Mouse (Mus musculus) heart, postnatal 4 days (tissue): Measurements from ENCODE around the gene 3110040M04Rik. TPM values are rescaled to one million over a fixed set of nuclear protein-coding genes. Genes with fewer than 3 reads are reported as not detected.
"Not testable (repeated sequence)": the region's sequence is repeated elsewhere in the genome, so short reads cannot be mapped to it uniquely, and the experiment has no call there.

Experiments
- DNase-seq: peaks from one replicate; pipeline ENCODE4 v3.0.0; 2021
- total RNA-seq, 2 experiments: library from RNA; stranded (reverse); gene quantifications; 2 replicates each; pipeline ENCODE4 v1.2.3; 2021

The 3110040M04Rik gene
- not detected for total RNA-seq

DNA sequence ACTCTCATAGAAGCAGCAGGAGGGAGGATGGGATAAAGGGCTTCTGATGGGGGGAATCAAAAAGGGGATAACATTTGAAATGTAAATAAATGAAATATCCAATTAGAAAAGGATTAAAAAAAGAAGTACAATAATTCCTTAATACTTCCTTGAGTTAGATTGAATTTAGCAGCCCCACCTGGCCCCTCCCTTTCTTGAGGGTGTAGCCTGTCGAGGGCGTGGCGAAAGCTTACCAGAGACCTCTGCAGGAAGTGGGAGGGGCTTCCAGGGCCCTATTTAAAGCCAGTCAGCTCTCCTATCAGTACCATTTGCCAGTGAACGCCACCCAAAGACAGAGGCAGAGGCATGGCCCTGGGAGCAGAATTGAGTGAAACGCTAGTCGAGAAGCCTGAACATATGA lies at the start of gene 3110040M04Rik:
3110040M04Rik (plus strand) TSS at position 304 of the 400 bp plus-strand sequence.
- DNase-seq = not testable (repeated sequence)

DNA sequence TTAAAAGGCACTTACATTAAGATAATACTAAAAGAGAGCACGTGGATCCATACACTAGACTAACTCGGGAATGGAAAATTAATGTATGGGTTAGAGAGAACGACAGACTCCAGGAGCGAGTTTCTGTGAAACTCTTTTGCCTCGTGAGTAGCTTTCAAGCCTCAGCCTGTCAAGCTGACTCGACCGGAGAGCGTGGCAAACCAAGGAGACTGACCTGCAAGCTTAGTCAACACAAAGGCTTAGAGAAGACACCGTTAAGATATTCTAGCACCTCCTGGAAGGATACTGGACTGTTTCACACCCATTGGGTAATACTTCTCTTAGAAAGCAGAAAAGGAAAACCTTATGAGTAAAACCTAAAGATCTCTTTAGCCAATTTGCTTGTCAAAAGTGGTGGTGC lies 49.8 kb upstream of the 3110040M04Rik start:
- DNase-seq = not testable (repeated sequence)

DNA sequence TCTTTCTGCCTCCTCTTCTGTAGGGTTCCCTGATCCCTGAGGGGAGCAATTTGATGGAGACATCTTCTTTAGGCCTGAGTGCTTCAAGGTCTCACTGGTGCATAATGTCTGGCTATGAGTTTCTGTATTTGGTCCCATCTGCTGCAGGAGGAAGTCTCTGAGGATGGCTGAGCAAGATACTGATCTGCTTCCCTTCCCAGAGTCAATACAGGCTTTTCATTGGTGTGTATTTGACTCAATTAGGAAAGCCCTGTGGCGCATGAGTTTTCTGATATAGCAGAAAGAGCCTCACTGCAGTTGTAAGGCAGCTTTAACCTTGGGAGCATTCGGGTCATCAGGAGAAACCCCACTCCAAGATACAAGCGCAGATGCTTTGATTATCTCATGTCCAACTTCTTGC lies 47.8 kb upstream of the 3110040M04Rik start:
- no peak for DNase-seq

DNA sequence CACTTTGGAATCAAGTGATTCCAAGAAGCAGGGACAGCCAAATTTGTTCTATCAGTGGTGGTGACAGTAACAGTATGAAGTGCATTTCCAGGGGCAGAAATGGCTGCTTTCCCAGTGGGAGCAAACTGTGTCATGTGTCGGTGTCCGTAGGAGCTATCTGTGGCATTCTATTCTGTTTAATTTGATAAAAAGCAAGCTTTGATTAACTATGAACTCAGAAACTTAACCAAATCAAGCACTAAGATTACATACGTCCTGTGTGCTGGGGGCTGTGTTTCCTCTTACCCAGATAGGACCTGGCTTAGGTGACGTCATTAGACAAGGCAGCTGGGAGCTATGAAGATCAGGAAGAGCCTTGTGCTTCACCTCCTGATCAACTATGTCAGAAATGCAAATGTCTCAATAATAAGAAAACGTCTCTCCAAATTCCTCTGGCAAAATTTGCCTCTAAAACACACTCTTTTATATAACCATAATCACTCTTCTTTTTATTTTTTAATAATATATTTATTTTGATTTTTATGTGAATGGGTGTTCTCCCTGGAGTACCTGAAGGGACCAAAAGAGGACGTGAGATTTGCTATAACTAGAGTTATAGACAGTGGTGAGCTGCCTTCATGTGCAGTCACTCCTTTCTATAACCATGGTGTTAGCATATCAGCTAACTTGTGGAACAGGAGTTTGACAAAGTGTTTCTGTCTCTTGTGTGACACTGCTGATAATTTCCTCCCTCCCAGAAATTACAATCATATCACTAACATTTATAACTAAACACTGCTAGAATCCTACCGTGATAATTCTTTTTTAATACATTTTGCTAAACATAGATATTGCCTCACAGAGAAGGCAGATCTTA lies 46.9 kb upstream of the 3110040M04Rik start:
- peak; percentile 27 for DNase-seq

DNA sequence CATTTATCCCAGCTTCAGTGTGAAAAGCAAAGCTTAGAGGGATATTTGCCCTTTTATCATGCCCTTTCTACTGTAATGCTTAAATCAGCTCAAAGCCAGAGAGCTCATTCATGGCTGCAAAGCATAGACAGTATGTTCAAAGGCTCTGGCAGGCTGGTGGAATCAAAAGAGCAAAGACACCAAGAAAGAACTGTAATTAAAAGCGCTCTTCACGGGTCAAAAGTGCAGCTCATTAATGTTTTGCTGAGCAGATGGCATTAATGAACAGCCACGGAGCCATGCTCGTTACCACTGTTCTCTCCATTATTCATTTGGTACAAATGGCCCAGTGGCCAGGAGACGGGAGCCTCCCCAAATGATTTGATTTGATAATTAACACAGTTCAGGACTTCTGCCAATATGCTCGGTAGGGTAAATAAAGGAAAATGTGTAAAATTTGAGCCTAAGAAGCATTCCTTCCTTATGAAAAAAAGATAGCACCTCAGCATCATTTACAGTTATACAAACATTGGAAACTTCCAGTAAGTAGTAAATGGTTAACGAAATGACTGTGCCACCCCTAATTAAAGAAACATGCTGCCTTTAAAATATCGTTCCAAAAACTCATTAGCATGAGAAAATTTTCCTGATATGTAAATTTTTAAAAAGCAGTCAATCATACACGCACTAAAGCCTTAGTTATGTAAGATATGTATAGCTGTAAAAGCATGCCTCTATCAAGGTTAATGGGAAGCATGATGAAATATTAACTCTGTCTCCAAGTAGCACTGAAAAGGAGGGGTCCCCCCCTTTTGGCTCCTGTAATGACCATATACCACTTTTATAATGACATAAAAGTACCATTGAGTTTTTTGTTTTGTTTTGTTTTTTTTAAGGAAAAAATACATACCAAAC lies 45.7 kb upstream of the 3110040M04Rik start:
- DNase-seq = no peak

DNA sequence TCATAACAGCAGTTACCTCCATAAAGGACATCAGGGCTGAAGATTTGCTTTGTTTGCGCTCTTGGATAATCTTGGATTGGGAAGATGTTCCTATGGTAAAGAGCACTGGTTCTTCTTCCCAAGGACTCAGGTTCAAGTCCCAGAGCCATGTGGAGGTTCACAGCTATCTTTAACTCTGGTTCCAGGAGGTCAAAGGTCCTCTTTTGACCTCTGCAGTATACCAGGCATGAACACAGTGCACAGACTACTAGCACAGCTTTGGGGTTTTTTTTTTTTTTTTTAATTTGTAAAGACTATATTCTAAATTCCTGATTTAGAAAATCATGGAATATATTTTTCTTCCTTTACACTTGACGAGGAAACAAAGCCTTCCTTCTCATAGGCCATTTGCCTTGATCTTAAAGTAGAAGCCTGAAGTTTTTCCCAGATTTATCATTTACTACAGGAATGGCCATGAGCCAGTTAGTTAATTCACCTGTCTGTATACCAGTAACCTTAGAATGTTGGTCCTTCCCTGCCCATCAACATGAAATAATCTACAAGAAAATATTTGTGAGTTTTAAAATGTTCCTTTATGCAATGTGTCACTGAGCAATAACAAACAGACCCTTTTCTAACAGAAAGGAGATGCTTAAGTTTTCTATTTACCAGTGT lies 44.9 kb upstream of the 3110040M04Rik start:
- DNase-seq = no peak

- no peak for DNase-seq
Observed at GRCm38 (mm10) chr1:151166031-151166430, 37.9 kb upstream of the 3110040M04Rik start.

GRCm38 (mm10) chr1:151167297-151168047 lies 36.4 kb upstream of the 3110040M04Rik start:
- no peak for DNase-seq

DNA sequence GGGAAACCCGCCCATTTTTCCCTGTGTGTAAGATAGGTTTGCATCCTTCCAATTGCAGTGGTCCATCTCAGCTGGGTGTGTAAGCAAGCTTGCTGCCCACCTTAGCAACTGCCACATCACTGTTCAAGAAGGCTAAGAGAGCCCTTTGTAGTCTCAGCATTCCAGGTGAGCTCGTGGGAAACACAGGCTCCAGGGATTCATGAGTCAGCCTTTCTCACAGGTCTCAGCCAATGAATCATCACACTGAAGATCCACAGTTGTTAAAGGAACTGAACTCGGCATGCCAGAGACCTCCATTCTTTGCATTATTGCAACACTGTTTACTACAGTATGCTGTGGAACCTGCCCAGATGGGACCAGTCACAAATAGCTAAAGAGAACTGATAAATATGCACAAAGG lies 35.3 kb upstream of the 3110040M04Rik start:
- no peak for DNase-seq

DNA sequence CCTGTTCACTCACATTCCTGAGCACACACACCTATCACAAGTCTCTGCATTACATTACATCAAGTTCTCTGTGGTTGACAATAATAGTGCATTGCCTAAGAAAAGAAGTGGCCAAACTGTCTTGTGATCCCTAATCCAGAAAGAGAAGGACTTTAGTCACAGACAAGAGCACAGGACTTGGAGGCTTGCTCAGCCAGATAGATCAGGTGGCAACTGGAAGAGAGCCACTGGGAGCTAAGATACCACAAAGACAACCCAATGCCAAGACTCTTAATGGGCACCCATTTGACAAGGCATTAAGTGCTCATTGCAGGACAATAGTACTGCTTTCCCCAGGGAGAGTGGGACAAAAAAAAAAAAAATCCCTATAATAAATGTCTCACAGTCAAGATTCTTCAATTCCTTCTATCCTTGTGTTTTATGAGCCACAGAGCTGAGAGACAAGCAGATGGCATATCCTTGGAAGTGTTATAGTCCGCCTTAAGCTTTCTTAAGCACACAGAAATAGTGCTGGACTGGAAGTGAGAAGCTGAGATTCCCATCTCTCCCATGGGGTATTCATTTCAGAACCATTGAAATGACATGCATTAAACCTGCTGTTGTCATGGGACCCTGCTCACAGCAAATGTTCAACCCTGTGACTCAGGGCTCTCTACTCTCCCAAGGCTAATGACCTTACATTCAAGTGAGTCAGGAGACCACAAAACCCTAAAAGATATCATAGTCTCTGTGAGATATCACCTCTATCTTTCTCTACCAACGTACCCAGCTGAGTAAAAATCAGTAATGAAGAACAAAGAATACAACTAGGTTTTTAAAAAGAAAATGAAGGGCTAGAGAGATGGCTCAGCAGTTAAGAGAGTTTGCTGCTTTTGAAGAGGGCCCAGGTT lies 32.1 kb upstream of the 3110040M04Rik start:
- no peak for DNase-seq

- DNase-seq = no peak
Observed at GRCm38 (mm10) chr1:151177030-151177936, 26.6 kb upstream of the 3110040M04Rik start.

GRCm38 (mm10) chr1:151177937-151178271 lies 26.0 kb upstream of the 3110040M04Rik start:
- no peak for DNase-seq

DNA sequence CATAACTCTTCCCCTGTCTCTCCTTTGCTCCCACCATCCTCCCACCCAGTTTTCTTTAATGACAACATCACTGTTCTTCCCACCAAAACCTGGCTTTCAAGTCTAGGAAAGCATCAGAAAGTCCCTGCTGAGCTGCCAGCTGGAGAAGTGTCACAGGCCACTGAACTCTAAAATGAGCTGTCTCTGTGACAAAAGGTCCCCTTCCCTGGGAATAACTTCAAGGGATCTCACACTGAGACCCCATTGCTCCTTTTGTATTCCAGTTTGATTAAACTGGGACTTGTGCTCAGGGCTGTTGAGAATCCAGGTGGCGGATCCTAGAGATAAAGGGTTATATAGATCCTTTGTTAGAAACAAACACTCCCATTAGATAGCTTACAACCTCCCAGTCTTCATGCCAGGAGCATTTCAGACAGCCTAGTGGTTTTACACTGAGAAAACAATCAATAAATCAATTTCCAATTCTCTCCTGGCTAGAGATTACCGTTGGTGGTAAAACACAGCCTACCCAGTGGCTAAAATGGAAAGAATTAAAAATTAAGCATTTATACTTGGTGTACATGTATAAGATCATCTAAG lies 25.3 kb upstream of the 3110040M04Rik start:
- no peak for DNase-seq

DNA sequence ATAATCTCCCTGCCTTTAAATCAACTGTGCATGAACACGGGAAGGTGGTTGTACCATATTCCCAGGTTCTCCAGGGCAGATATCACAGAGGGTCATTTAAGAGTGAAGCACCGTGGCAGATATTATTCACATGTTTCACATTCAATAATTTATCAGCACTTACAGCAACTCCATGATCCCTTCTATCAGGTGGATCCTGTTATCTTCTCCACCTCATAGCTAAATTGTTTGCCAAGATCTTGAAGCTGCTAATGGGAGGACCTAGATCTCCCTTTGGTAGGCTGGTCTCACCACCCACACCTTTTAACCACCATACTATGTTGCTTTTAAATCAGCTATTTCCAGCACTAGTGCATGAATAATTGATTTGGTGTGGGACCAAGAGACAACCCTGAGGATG lies 23.8 kb upstream of the 3110040M04Rik start:
- no peak for DNase-seq

- DNase-seq = not testable (repeated sequence)
Observed at GRCm38 (mm10) chr1:151182266-151182665, 21.7 kb upstream of the 3110040M04Rik start, which contains the start of gene Gm47985. Gene Gm47985, plus strand, starts transcription at chr1:151182537.

GRCm38 (mm10) chr1:151186186-151186585 lies 17.7 kb upstream of the 3110040M04Rik start:
- not testable (repeated sequence) for DNase-seq

DNA sequence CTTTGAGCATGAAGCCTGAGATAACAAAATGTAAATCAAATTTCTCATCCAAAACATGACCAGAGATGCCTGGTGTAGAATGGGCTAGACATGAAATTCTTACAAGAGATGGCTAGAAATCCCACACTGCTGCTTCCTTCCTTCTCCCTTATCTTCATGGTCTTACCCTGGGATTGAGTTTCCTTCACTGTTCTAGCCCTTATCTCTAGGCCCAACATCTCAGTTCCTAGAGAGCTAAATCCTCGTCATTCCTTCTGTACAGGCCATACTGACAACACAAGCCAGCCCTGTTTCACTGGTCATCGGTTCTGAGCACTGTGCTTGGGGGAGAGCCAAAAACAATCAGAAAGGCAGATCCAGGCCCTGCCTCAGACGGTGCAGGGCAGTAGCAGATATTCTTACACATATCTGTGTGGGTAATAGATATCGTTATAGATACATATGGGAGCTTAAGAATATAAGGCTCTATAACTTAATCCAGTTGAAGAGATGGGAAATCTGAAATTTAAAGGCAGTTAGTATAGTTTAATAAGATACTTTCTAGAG lies 17.0 kb upstream of the 3110040M04Rik start:
- not testable (repeated sequence) for DNase-seq

DNA sequence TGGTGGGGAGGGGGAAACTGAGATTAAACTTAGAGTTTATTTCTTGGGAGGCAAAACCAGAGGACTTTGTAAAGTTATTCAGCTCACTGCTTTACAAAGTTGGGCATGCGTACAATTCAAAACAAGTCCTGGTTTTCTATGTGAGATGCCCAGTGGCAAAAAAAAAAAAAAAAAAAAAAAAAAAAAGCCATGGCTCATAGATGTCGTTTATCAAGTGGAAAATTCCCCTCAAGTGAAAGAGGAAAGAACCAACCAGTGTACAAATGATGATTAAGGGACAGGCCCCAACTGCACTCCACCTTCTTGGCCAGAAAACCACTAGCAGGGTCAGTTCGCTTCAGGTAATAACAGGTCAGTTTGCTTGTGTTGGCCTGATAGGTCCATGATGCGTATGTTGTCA lies 15.5 kb upstream of the 3110040M04Rik start:
- no peak for DNase-seq

GRCm38 (mm10) chr1:151192075-151192474 lies 11.8 kb upstream of the 3110040M04Rik start, which contains the start of gene Gm8947:
Gene Gm8947, plus strand, starts transcription at chr1:151192376.
- DNase-seq = not testable (repeated sequence)
